Mouse (Mus musculus) limb, embryonic 10.5 days (tissue): ENCODE results near the gene Polr3b. TPM values are rescaled to one million over a fixed set of nuclear protein-coding genes. Genes with fewer than 3 reads are reported as not detected.
A peak's percentile ranks its signal among the peaks of the same experiment; 100 is the strongest.

Source experiments
- DNase-seq: peaks from one replicate; pipeline ENCODE4 v3.0.0-alpha.2; 2017; ENCODE audit warnings: low spot score
- H3K27ac ChIP-seq: fragments of 300-500 bp; sonication (generic); 2 replicates; pipeline ENCODE4 v1.5.1; 2016; ENCODE audit warnings: mild to moderate bottlenecking
- H3K27me3 ChIP-seq: fragments of 300-500 bp; sonication (generic); 2 replicates; pipeline ENCODE4 v1.6.1; 2016; ENCODE audit warnings: low read depth, mild to moderate bottlenecking; ENCODE audit not compliant: poor library complexity, severe bottlenecking
- H3K36me3 ChIP-seq: fragments of 300-500 bp; sonication (generic); 2 replicates; pipeline ENCODE4 v1.6.1; 2016; ENCODE audit warnings: mild to moderate bottlenecking, moderate library complexity
- H3K4me1 ChIP-seq: fragments of 300-500 bp; sonication (generic); 2 replicates; pipeline ENCODE4 v1.6.1; 2016
- H3K4me3 ChIP-seq: fragments of 300-500 bp; sonication (generic); 2 replicates; pipeline ENCODE4 v1.5.1; 2016; ENCODE audit warnings: mild to moderate bottlenecking, moderate library complexity
- H3K9me3 ChIP-seq: fragments of 300-500 bp; sonication (generic); replicated peaks from 2 replicates; pipeline ENCODE4 v1.6.1; 2016; ENCODE audit warnings: mild to moderate bottlenecking
- WGBS: fragments of 180-500 bp; shearing (Covaris S2); methylation state at CpG from one replicate; pipeline ENCODE4 v1.1.7; 2016; 5-methylcytosine and 5-hydroxymethylcytosine counted together
- polyA plus RNA-seq: library from polyadenylated mRNA; unstranded; fragments of >200 nt; fragmentation: Nextera tagmentation; extraction: Ambion mirVana; gene quantifications from 2 replicates; pipeline ENCODE4 v1.2.1, GENCODE M21; 2016

The Polr3b gene
- polyA plus RNA-seq, 1 experiment from 2014 or later: 20.3 TPM

DNA sequence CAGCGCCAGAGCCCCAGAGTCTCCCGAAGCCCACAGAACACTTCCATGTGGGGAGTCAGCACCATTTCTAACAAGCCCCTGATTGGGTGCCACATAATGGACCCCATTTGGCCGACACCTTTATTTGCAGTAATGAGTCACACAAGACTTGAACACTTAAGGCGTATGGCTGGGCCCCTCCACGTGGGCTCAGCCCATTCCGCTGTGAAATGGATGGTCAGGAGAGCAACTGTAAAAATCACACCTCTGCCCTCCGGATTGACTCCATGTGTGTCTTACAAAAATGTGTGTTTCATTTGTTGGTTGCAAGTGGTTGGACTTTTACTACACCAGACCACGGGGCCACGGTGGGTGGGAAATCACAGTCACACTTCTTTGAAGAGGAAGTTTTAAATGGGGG lies 108.9 kb downstream of the Polr3b start:
- peaks cover 17% of the 10 kb centered on the region for H3K36me3 ChIP-seq
- H3K4me1 ChIP-seq: peaks cover 25% of the 10 kb centered on the region
- H3K27me3 ChIP-seq: peaks cover 4% of the 10 kb centered on the region; the same call in 1 of the 2 replicates
- DNase-seq: no peak
- peak overlapping the region; percentile 37; the same call in 1 of the 2 replicates for H3K27ac ChIP-seq
- WGBS: 50% methylated on average over 9 of the region's 9 CpGs
- H3K9me3 ChIP-seq: no peaks in the 10 kb centered on the region
- no peak overlapping the region for H3K4me3 ChIP-seq

DNA sequence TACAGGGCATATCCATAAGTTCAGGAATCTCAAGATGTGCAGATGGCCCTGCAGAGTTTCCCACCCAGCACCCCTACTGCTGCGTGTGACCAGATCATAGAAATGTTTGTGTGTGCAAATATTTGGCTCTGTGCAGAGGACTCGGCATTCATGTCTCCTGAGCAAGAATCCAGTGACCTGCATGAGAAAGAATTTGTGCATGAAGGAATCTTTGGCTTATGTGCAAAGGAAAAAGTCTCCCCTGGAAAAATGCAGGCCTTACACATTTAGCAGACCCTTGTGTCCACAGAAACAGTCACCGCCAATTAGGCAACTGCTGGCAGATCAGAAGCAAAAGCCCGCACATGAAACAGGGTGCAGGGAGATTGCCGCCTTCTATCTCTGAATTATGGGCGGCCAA lies 111.4 kb downstream of the Polr3b start:
- Histone ChIP-seq H3K27me3 (peaks cover 4% of the 10 kb centered on the region; the same call in 1 of the 2 replicates), H3K9me3 (no peaks in the 10 kb centered on the region), H3K4me3 (no peak overlapping the region), H3K4me1 (peaks cover 25% of the 10 kb centered on the region), H3K36me3 (no peaks in the 10 kb centered on the region), H3K27ac (no peak overlapping the region)
- 66% methylated on average over 6 of the region's 6 CpGs for WGBS
- no peak for DNase-seq

DNA sequence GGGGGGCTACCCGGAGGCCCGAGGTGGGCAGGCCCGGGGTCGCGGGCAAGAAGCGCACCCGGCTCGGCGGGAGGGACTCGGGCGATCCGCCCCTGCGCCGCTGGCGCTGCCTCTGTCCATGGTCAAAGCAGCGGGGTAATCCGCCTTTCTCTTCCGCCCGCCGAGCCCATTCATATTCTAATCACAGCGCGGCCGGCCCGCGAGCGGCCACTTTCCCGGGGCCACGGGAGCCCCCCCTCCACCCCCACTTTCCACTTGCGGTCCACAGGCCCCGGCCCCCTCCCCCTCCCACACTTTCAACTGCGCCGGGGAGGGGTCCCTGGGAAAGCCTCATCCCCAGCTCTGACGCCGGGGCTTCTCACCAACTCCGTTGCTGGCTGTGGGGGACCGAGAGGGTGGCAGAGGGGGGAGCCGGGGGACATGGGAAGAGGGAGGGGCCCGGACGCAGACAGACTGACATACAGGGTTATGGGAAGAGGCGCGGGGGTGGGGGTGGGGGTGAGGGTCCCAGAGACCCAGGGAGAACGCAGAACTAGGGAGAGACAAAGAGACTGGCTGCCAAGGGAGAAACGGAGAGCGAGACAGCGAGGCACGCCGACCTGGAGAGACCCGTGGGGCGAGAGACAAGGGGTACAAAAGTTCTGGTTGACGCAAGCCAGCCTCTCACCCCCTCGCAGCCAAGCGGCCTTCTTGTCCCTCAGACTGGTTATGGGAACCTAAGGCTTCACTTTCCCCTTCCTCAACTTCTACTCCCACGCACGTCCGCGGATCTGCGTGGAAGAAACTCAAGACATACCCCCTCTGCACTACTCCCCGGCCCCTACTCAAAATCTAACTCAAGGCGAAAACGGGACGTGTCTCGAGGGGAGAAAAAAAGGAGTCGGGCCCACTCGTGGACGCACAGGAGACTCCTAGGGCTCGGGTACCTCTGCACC lies 133.0 kb downstream of the Polr3b start:
- H3K36me3 ChIP-seq: no peaks in the 10 kb centered on the region
- H3K4me1 ChIP-seq: peaks cover 43% of the 10 kb centered on the region
- H3K9me3 ChIP-seq: no peaks in the 10 kb centered on the region
- H3K4me3 ChIP-seq: peak overlapping the region; percentile 46
- WGBS: 2% methylated on average over 66 of the region's 66 CpGs
- peaks cover 91% of the 10 kb centered on the region for H3K27me3 ChIP-seq
- peak; percentile 78 for DNase-seq
- H3K27ac ChIP-seq: no peak overlapping the region; the same call in 1 of the 2 replicates

DNA sequence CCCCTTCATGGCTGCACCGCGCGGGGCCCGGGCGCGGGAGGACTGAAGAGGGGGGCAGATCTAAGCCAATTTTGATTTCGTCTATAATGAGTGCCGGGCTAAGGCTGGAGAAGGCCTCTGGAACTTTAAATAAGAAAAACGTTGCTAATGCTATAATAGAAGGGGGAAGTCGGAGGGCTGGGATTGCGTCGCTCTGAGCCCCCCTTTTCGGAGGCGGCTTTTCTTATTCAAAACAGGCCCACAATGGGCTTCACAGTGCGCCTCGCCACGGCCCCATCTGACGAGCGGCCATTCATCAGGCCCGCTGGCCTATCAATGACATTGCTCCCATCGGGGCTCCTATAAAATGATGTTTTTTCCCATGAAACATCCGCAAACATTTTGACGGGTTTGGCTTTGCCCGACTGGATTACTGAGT lies 133.7 kb downstream of the Polr3b start, which contains the start of gene Rfx4:
Rfx4 (plus strand) TSS at position 277 of the 418 bp plus-strand sequence.
- H3K27ac ChIP-seq: no peak within 1 kb of the TSS; the same call in 1 of the 2 replicates

GRCm38 (mm10) chr10:84756435-84757095 lies 134.5 kb downstream of the Polr3b start:
- Histone ChIP-seq H3K27ac (no peak overlapping the region), H3K4me3 (peak overlapping the region; percentile 46), H3K4me1 (peaks cover 50% of the 10 kb centered on the region), H3K36me3 (no peaks in the 10 kb centered on the region), H3K9me3 (no peaks in the 10 kb centered on the region), H3K27me3 (peaks cover 99% of the 10 kb centered on the region)
- DNase-seq: peak; percentile 75
- under 1% methylated on average over 42 of the region's 42 CpGs for WGBS

More for the DNA sequence above, 133.7 kb downstream of the Polr3b start, which contains the start of gene Rfx4:
- Histone ChIP-seq H3K4me3 (peak within 1 kb of the TSS; percentile 46), H3K4me1 (peaks cover 49% of the 10 kb centered on the region), H3K27me3 (peaks cover 98% of the 10 kb centered on the region), H3K36me3 (no peaks in the 10 kb centered on the region), H3K9me3 (no peaks in the 10 kb centered on the region)
- WGBS: under 1% methylated on average over 24 of the region's 24 CpGs
- DNase-seq: peak; percentile 56

- H3K4me1 ChIP-seq: peaks cover 50% of the 10 kb centered on the region
- H3K27me3 ChIP-seq: peaks cover 99% of the 10 kb centered on the region
- WGBS: 4% methylated on average over 22 of the region's 22 CpGs
- no peaks in the 10 kb centered on the region for H3K9me3 ChIP-seq
- H3K4me3 ChIP-seq: no peak overlapping the region
- DNase-seq: peak; percentile 66
- no peaks in the 10 kb centered on the region for H3K36me3 ChIP-seq
- no peak overlapping the region for H3K27ac ChIP-seq
These were observed 135.5 kb downstream of the Polr3b start for GRCm38 (mm10) chr10:84757426-84758199.

DNA sequence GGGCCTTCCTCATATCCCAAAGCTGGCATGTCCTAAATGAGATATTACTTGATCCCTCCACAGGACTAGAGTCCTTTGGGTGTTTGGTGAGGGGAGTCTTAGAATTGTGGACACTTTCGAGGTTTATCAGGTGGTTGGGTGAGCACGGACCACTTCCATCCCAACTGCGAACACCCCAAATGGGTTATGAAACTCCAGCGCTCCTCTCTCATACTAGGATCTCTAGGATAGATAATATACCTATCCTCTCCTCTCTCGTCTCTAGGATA lies 136.0 kb downstream of the Polr3b start:
- 8% methylated on average over 5 of the region's 5 CpGs for WGBS
- H3K27ac ChIP-seq: no peak overlapping the region
- H3K27me3 ChIP-seq: peaks cover 99% of the 10 kb centered on the region
- no peak for DNase-seq
- no peaks in the 10 kb centered on the region for H3K9me3 ChIP-seq
- H3K4me1 ChIP-seq: peaks cover 51% of the 10 kb centered on the region
- no peak overlapping the region for H3K4me3 ChIP-seq
- no peaks in the 10 kb centered on the region for H3K36me3 ChIP-seq

- no peaks in the 10 kb centered on the region for H3K36me3 ChIP-seq
- H3K4me3 ChIP-seq: peak overlapping the region; percentile 1; the same call in 1 of the 2 replicates
- WGBS: 1% methylated on average over 51 of the region's 51 CpGs
- H3K9me3 ChIP-seq: no peaks in the 10 kb centered on the region
- peaks cover 57% of the 10 kb centered on the region for H3K4me1 ChIP-seq
- peaks cover 98% of the 10 kb centered on the region for H3K27me3 ChIP-seq
- peak; percentile 67 for DNase-seq
- H3K27ac ChIP-seq: no peak overlapping the region
These were observed 136.7 kb downstream of the Polr3b start for GRCm38 (mm10) chr10:84758483-84759431.

DNA sequence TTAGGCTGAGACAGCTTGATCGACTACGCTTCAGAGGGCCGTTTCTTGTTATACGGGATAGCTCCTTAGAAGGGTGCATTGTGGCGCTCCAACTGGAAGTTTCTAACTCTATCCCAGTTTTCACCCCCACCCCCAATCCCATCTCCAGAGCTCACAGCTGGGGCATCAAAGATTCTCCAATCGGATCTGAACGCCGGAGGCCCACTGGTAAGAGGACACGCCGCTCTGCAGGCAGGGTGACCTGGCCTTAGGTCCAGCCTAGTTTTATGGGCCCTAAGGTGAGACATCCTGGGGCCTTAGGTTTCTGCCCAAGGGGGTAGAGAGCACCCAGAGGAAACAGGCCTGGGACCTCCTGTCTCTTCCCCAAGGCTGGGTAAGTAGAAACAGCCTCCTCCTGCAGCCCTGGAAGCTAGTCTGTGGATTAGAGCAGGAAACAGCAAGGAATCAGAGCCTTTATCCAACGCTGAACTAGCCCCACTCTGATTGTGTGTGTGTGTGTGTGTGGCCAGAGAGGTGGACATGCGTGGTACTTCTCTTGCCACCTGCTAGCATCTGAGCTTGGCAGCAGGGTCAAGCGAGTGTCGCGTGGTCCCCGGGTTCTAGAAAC lies 137.5 kb downstream of the Polr3b start:
- H3K27ac ChIP-seq: peak overlapping the region; percentile 77
- peak overlapping the region; percentile 52 for H3K4me3 ChIP-seq
- H3K36me3 ChIP-seq: no peaks in the 10 kb centered on the region
- H3K4me1 ChIP-seq: peaks cover 56% of the 10 kb centered on the region
- peak; percentile 61 for DNase-seq
- no peaks in the 10 kb centered on the region for H3K9me3 ChIP-seq
- 2% methylated on average over 16 of the region's 16 CpGs for WGBS
- H3K27me3 ChIP-seq: peaks cover 98% of the 10 kb centered on the region

- Histone ChIP-seq H3K4me1 (peaks cover 48% of the 10 kb centered on the region), H3K9me3 (no peaks in the 10 kb centered on the region), H3K36me3 (no peaks in the 10 kb centered on the region), H3K27ac (peak overlapping the region; percentile 77), H3K4me3 (peak overlapping the region; percentile 52), H3K27me3 (peaks cover 90% of the 10 kb centered on the region)
- 4% methylated on average over 45 of the region's 46 CpGs for WGBS
- peak; percentile 74 for DNase-seq
These were observed 138.3 kb downstream of the Polr3b start for GRCm38 (mm10) chr10:84760118-84761111.
